Mouse (Mus musculus) urinary bladder, postnatal 4 days (tissue): ENCODE measurements around the gene Treml4.
"Not testable (repeated sequence)": the region's sequence is repeated elsewhere in the genome, so short reads cannot be mapped to it uniquely, and the experiment has no call there.

Experiments used
- DNase-seq, 2 experiments: peaks; one replicate each; pipeline ENCODE4 v3.0.0; 2021 to 2022; ENCODE audit warnings: low spot score in 2 of 2

The Treml4 gene

GRCm38 (mm10) chr17:48274098-48274497, 10.0 kb downstream of the Treml4 start:
- DNase-seq, result no peak

- peak; percentile 36 to 76 for DNase-seq
Measured at GRCm38 (mm10) chr17:48274885-48275284, 10.8 kb downstream of the Treml4 start.

- no peak for DNase-seq
Measured at GRCm38 (mm10) chr17:48275736-48276135, 11.6 kb downstream of the Treml4 start.

- no peak for DNase-seq
Measured at GRCm38 (mm10) chr17:48278381-48278780, 14.3 kb downstream of the Treml4 start.

- DNase-seq, result no peak
Measured at GRCm38 (mm10) chr17:48279002-48279401, 14.9 kb downstream of the Treml4 start.

GRCm38 (mm10) chr17:48280943-48281738, 17.0 kb downstream of the Treml4 start:
- no peak for DNase-seq

- no peak for DNase-seq
Measured at GRCm38 (mm10) chr17:48281739-48282085, 17.6 kb downstream of the Treml4 start.

GRCm38 (mm10) chr17:48286765-48287164, 22.7 kb downstream of the Treml4 start:
- no peak for DNase-seq

- DNase-seq, result no peak
Measured at GRCm38 (mm10) chr17:48287276-48287675, 23.2 kb downstream of the Treml4 start.

- DNase-seq, result no peak
Measured at GRCm38 (mm10) chr17:48293500-48294194, 29.6 kb downstream of the Treml4 start.

GRCm38 (mm10) chr17:48299203-48299602, 35.1 kb downstream of the Treml4 start, which contains the start of gene Treml2:
Treml2 (plus strand) TSS chr17:48299498.
- DNase-seq, result no peak

- DNase-seq, result no peak
Measured at GRCm38 (mm10) chr17:48299756-48300155, 35.7 kb downstream of the Treml4 start.

- no peak for DNase-seq
Measured at GRCm38 (mm10) chr17:48300199-48300598, 36.1 kb downstream of the Treml4 start.

GRCm38 (mm10) chr17:48300861-48301260, 36.8 kb downstream of the Treml4 start:
- DNase-seq, result no peak

- no peak for DNase-seq
Measured at GRCm38 (mm10) chr17:48301792-48302191, 37.7 kb downstream of the Treml4 start.

- no peak for DNase-seq
Measured at GRCm38 (mm10) chr17:48312124-48312523, 48.0 kb downstream of the Treml4 start.

- DNase-seq, result not testable (repeated sequence)
Measured at GRCm38 (mm10) chr17:48315905-48316579, 51.9 kb downstream of the Treml4 start, which contains the start of gene B430306N03Rik. B430306N03Rik (plus strand) TSS chr17:48316141.

- no peak for DNase-seq
Measured at GRCm38 (mm10) chr17:48318686-48319085, 54.6 kb downstream of the Treml4 start.

GRCm38 (mm10) chr17:48321279-48321678, 57.2 kb downstream of the Treml4 start:
- DNase-seq, result no peak

- no peak for DNase-seq
Measured at GRCm38 (mm10) chr17:48323236-48323635, 59.1 kb downstream of the Treml4 start.

GRCm38 (mm10) chr17:48324258-48324657, 60.2 kb downstream of the Treml4 start:
- DNase-seq, result no peak
